In genomic region chr16:11359173-11359572, GRCm38 (mm10) we compare ENCODE assay signal across 27 mouse cellular contexts. TPM values are rescaled to one million over a fixed set of nuclear protein-coding genes. Genes with fewer than 3 reads are reported as not detected.
"Had no signal": no experiment of that assay in that cellular context is flagged by ENCODE, and none has a peak within 500 bp of the region (broad histone marks: within the 10 kb centered on the region; RNA-seq: fewer than 3 reads in every experiment).

No protein-coding gene starts in this region.

- H3K4me1 ChIP-seq: kidney, embryonic 15.5 days; liver, embryonic 13.5 days; megakaryocyte, embryonic 14.5 days; neural tube, embryonic 13.5 days had no signal

- H3K9me3 ChIP-seq: kidney, embryonic 15.5 days; liver, embryonic 13.5 days; megakaryocyte, embryonic 14.5 days; midbrain, embryonic 10.5 days; midbrain, embryonic 13.5 days; neural tube, embryonic 13.5 days had no signal

- ATAC-seq: inflammation-experienced regulatory T-cells, adult 6 months; intestine, postnatal 0 days; midbrain, embryonic 16.5 days had no signal

- H3K4me2 ChIP-seq: kidney, embryonic 15.5 days; liver, embryonic 13.5 days; midbrain, embryonic 13.5 days; neural tube, embryonic 13.5 days had no signal

- H3K9ac ChIP-seq: kidney, embryonic 15.5 days; liver, embryonic 13.5 days; midbrain, embryonic 13.5 days; neural tube, embryonic 13.5 days had no signal

- H3K27ac ChIP-seq: kidney, embryonic 15.5 days; liver, embryonic 13.5 days; midbrain, embryonic 10.5 days; midbrain, embryonic 13.5 days; neural tube, embryonic 13.5 days had no signal

- H3K4me3 ChIP-seq: kidney, embryonic 15.5 days; liver, embryonic 13.5 days; megakaryocyte, embryonic 14.5 days; midbrain, embryonic 10.5 days; midbrain, embryonic 13.5 days; myocyte; neural tube, embryonic 13.5 days had no signal

- H3K36me3 ChIP-seq: liver, embryonic 13.5 days; midbrain, embryonic 10.5 days had no signal

- DNase-seq: kidney, adult 8-10 months; kidney, postnatal 10 days; kidney, postnatal 36 days; layer of hippocampus, adult 9-11 months; liver, embryonic 13.5 days; lung, postnatal 10 days; retina, postnatal 1 day; right cerebral cortex, postnatal 25 days; spleen, adult 18-20 months; thymus, adult 18-20 months; thymus, postnatal 36 days had no signal

- H3K27me3 ChIP-seq: kidney, embryonic 15.5 days; liver, embryonic 13.5 days; megakaryocyte, embryonic 14.5 days; midbrain, embryonic 13.5 days; neural tube, embryonic 13.5 days had no signal

RNA-seq across cellular contexts. Expression of gene Tnfrsf17, which starts 45.6 kb away (rescaled TPM):
- total RNA-seq: layer of hippocampus, postnatal 25 days; left cerebral cortex, postnatal 25 days; liver, adult 2 months; neutrophil, adult 5-6 weeks had no signal
- polyA plus RNA-seq: inflammation-experienced regulatory T-cells, adult 6 months; intestine, postnatal 0 days; kidney, embryonic 15.5 days; limb, embryonic 11.5 days; liver, adult 2 months; liver, embryonic 13.5 days; liver, embryonic 16.5 days; midbrain, embryonic 16.5 days; myocyte; testis, adult 2 months had no signal
